Mouse (Mus musculus) midbrain, postnatal 0 days (tissue): Measurements from ENCODE around the gene Mecr. TPM values are rescaled to one million over a fixed set of nuclear protein-coding genes. Genes with fewer than 3 reads are reported as not detected.

ENCODE experiments used
- ATAC-seq: fragments of 200-750 bp; cut with Nextera tagmentation; 2 replicates; pipeline ENCODE4 v1.8.0; 2017; ENCODE audit warnings: moderate number of reproducible peaks, mild to moderate bottlenecking, moderate TSS enrichment, moderate library complexity; ENCODE audit not compliant: low FRiP score
- DNase-seq: peaks from one replicate; pipeline ENCODE4 v3.0.0-alpha.2; 2015; ENCODE audit warnings: low spot score
- H3K27ac ChIP-seq: fragments of 300-500 bp; sonication (generic); 2 replicates; pipeline ENCODE4 v1.5.1; 2014; ENCODE audit warnings: low read depth, mild to moderate bottlenecking, low read length, mixed read lengths
- H3K27me3 ChIP-seq: fragments of 300-500 bp; sonication (generic); 2 replicates; pipeline ENCODE4 v1.6.1; 2014; ENCODE audit warnings: low read length, control low read depth, mixed read lengths; ENCODE audit not compliant: insufficient read depth
- H3K36me3 ChIP-seq: fragments of 300-500 bp; sonication (generic); 2 replicates; pipeline ENCODE4 v1.6.1; 2014; ENCODE audit warnings: low read length, control low read depth, mixed read lengths; ENCODE audit not compliant: insufficient read depth
- H3K4me1 ChIP-seq: fragments of 300-500 bp; sonication (generic); 2 replicates; pipeline ENCODE4 v1.6.1; 2014; ENCODE audit warnings: mild to moderate bottlenecking, control low read depth, antibody characterized with exemption, low read length, mixed read lengths; ENCODE audit not compliant: insufficient read depth
- H3K4me2 ChIP-seq: fragments of 300-500 bp; sonication (generic); 2 replicates; pipeline ENCODE4 v1.6.1; 2014; ENCODE audit warnings: low read depth, mild to moderate bottlenecking, low read length, mixed read lengths; ENCODE audit not compliant: poor library complexity, severe bottlenecking
- H3K4me3 ChIP-seq: fragments of 300-500 bp; sonication (generic); 2 replicates; pipeline ENCODE4 v1.5.1; 2014; ENCODE audit warnings: low read depth, mild to moderate bottlenecking, low read length, moderate library complexity
- H3K9ac ChIP-seq: fragments of 300-500 bp; sonication (generic); replicated peaks from 2 replicates; pipeline ENCODE4 v1.6.1; 2014; ENCODE audit warnings: mild to moderate bottlenecking, low read length, moderate library complexity, mixed read lengths; ENCODE audit not compliant: poor library complexity, severe bottlenecking
- H3K9me3 ChIP-seq: fragments of 300-500 bp; sonication (generic); 2 replicates; pipeline ENCODE4 v1.6.1; 2016; ENCODE audit warnings: low read length, control low read depth
- CTCF ChIP-seq: IDR thresholded peaks from 2 replicates; pipeline ENCODE4 v1.5.1; 2016; ENCODE audit warnings: antibody characterized with exemption, mild to moderate bottlenecking
- WGBS: fragments of 180-500 bp; shearing (Covaris S2); extraction: QIAGEN DNeasy Blood & Tissue Kit; methylation state at CpG from one replicate; pipeline ENCODE4 v1.1.7; 2014; 5-methylcytosine and 5-hydroxymethylcytosine counted together
- polyA plus RNA-seq: library from polyadenylated mRNA; unstranded; fragments of >200 nt; fragmentation: Nextera tagmentation; extraction: Ambion mirVana; gene quantifications from 2 replicates; pipeline ENCODE4 v1.2.1, GENCODE M21; 2015
- total RNA-seq: library from RNA; depleted of rRNA; stranded (reverse); fragments of >200 nt; gene quantifications from 2 replicates; pipeline ENCODE4 v1.2.3, GENCODE M21; 2014

Mecr gene
- total and polyA plus RNA-seq, 2 experiments from 2014 or later: 28.7 to 30.4 TPM

GRCm38 (mm10) chr4:131885376-131885775, 42.1 kb downstream of the Mecr start:
- Histone ChIP-seq H3K27me3 (no peaks in the 10 kb centered on the region), H3K36me3 (0 out of 2 replicates have a peak, but pooled peaks cover 13% of the 10 kb centered on the region), H3K4me2 (no peak overlapping the region), H3K4me1 (peaks cover 3% of the 10 kb centered on the region; the same call in 1 of the 2 replicates), H3K9ac (no peak overlapping the region), H3K9me3 (no peaks in the 10 kb centered on the region), H3K4me3 (no peak overlapping the region), H3K27ac (no peak overlapping the region)
- 81% methylated on average over 6 of the region's 6 CpGs for WGBS
- no peak for TF ChIP-seq CTCF
- no peak for DNase-seq
- no peak for ATAC-seq

GRCm38 (mm10) chr4:131888564-131888963, 45.3 kb downstream of the Mecr start:
- Histone ChIP-seq H3K27me3 (no peaks in the 10 kb centered on the region), H3K9me3 (no peaks in the 10 kb centered on the region), H3K4me3 (no peak overlapping the region), H3K27ac (no peak overlapping the region), H3K36me3 (peaks cover 29% of the 10 kb centered on the region), H3K9ac (no peak overlapping the region), H3K4me2 (no peak overlapping the region), H3K4me1 (peaks cover 1% of the 10 kb centered on the region; the same call in 1 of the 2 replicates)
- DNase-seq (no peak), ATAC-seq (no peak)
- WGBS: 82% methylated on average over 1 of the region's 1 CpGs
- no peak for TF ChIP-seq CTCF

GRCm38 (mm10) chr4:131890692-131891091, 47.4 kb downstream of the Mecr start:
- no peaks in the 10 kb centered on the region for H3K27me3 ChIP-seq
- no peak for DNase-seq
- H3K4me3 ChIP-seq: no peak overlapping the region
- no peak overlapping the region for H3K27ac ChIP-seq
- no peaks in the 10 kb centered on the region for H3K4me1 ChIP-seq
- H3K9ac ChIP-seq: no peak overlapping the region
- peaks cover 40% of the 10 kb centered on the region for H3K36me3 ChIP-seq
- no peak overlapping the region for H3K4me2 ChIP-seq
- no peak for ATAC-seq
- H3K9me3 ChIP-seq: no peaks in the 10 kb centered on the region
- no peak for TF ChIP-seq CTCF
- WGBS: 92% methylated on average over 3 of the region's 3 CpGs

GRCm38 (mm10) chr4:131897109-131897508, 53.8 kb downstream of the Mecr start:
- no peak overlapping the region for H3K9ac ChIP-seq
- ATAC-seq (no peak), DNase-seq (no peak)
- H3K4me2 ChIP-seq: no peak overlapping the region
- no peak for TF ChIP-seq CTCF
- H3K4me3 ChIP-seq: no peak overlapping the region
- peaks cover 68% of the 10 kb centered on the region for H3K36me3 ChIP-seq
- H3K27ac ChIP-seq: no peak overlapping the region
- no peaks in the 10 kb centered on the region for H3K4me1 ChIP-seq
- H3K9me3 ChIP-seq: no peaks in the 10 kb centered on the region
- H3K27me3 ChIP-seq: no peaks in the 10 kb centered on the region
- 98% methylated on average over 5 of the region's 5 CpGs for WGBS

- Histone ChIP-seq H3K4me2 (no peak overlapping the region), H3K27ac (no peak overlapping the region), H3K4me1 (no peaks in the 10 kb centered on the region), H3K4me3 (no peak overlapping the region), H3K27me3 (no peaks in the 10 kb centered on the region), H3K9me3 (no peaks in the 10 kb centered on the region), H3K9ac (no peak overlapping the region), H3K36me3 (peaks cover 64% of the 10 kb centered on the region)
- no peak for TF ChIP-seq CTCF
- ATAC-seq (no peak), DNase-seq (no peak)
- WGBS: 97% methylated on average over 8 of the region's 8 CpGs
Measured at GRCm38 (mm10) chr4:131897787-131898186, 54.5 kb downstream of the Mecr start.

- no peak for TF ChIP-seq CTCF
- no peak overlapping the region for H3K4me2 ChIP-seq
- no peaks in the 10 kb centered on the region for H3K9me3 ChIP-seq
- ATAC-seq (no peak), DNase-seq (no peak)
- H3K9ac ChIP-seq: no peak overlapping the region
- no peak overlapping the region for H3K4me3 ChIP-seq
- H3K36me3 ChIP-seq: peaks cover 56% of the 10 kb centered on the region
- H3K27me3 ChIP-seq: no peaks in the 10 kb centered on the region
- H3K27ac ChIP-seq: no peak overlapping the region
- no peaks in the 10 kb centered on the region for H3K4me1 ChIP-seq
- WGBS: 83% methylated on average over 12 of the region's 12 CpGs
Measured at GRCm38 (mm10) chr4:131898503-131899179, 55.4 kb downstream of the Mecr start.
